Mouse (Mus musculus) hindbrain, embryonic 11.5 days (tissue): ENCODE data around the gene Mctp1. TPM values are rescaled to one million over a fixed set of nuclear protein-coding genes. Genes with fewer than 3 reads are reported as not detected.

Experiments used
- ATAC-seq: fragments of 200-750 bp; cut with Nextera tagmentation; 2 replicates; pipeline ENCODE4 v1.8.0; 2017; ENCODE audit warnings: mild to moderate bottlenecking, moderate TSS enrichment, moderate library complexity; ENCODE audit not compliant: low FRiP score
- DNase-seq: peaks from one replicate; pipeline ENCODE4 v3.0.0-alpha.2; 2015; ENCODE audit warnings: low spot score
- H3K27ac ChIP-seq: fragments of 300-500 bp; sonication (generic); 2 replicates; pipeline ENCODE4 v1.5.1; 2014; ENCODE audit warnings: mild to moderate bottlenecking, low read depth, low read length
- H3K27me3 ChIP-seq: fragments of 300-500 bp; sonication (generic); 2 replicates; pipeline ENCODE4 v1.6.1; 2014; ENCODE audit warnings: mild to moderate bottlenecking, low read length, moderate library complexity, mixed read lengths; ENCODE audit not compliant: control insufficient read depth, insufficient read depth
- H3K36me3 ChIP-seq: fragments of 300-500 bp; sonication (generic); 2 replicates; pipeline ENCODE4 v1.6.1; 2014; ENCODE audit warnings: mild to moderate bottlenecking, low read length, moderate library complexity, mixed read lengths; ENCODE audit not compliant: control insufficient read depth, insufficient read depth
- H3K4me1 ChIP-seq: fragments of 300-500 bp; sonication (generic); replicated peaks from 2 replicates; pipeline ENCODE4 v1.6.1; 2014; ENCODE audit warnings: low read length, mixed read lengths; ENCODE audit not compliant: control insufficient read depth, insufficient read depth
- H3K4me2 ChIP-seq: fragments of 300-500 bp; sonication (generic); replicated peaks from 2 replicates; pipeline ENCODE4 v1.6.1; 2014; ENCODE audit warnings: mild to moderate bottlenecking, low read depth, low read length
- H3K4me3 ChIP-seq: fragments of 300-500 bp; sonication (generic); 2 replicates; pipeline ENCODE4 v1.5.1; 2014; ENCODE audit warnings: low read depth, low read length
- H3K9ac ChIP-seq: fragments of 300-500 bp; sonication (generic); 2 replicates; pipeline ENCODE4 v1.6.1; 2014; ENCODE audit warnings: low read depth, low read length
- H3K9me3 ChIP-seq: fragments of 300-500 bp; sonication (generic); 2 replicates; pipeline ENCODE4 v1.6.1; 2016; ENCODE audit warnings: low read length; ENCODE audit not compliant: control insufficient read depth
- WGBS: fragments of 180-500 bp; shearing (Covaris S2); extraction: QIAGEN DNeasy Blood & Tissue Kit; methylation state at CpG from one replicate; pipeline ENCODE4 v1.1.7; 2014; 5-methylcytosine and 5-hydroxymethylcytosine counted together
- polyA plus RNA-seq: library from polyadenylated mRNA; unstranded; fragments of >200 nt; fragmentation: Nextera tagmentation; extraction: Ambion mirVana; gene quantifications from 2 replicates; pipeline ENCODE4 v1.2.1, GENCODE M21; 2014

Mctp1 gene
- polyA plus RNA-seq, 1 experiment from 2014 or later: 3.4 TPM

GRCm38 (mm10) chr13:77068847-77069246, 684.5 kb downstream of the Mctp1 start:
- ATAC-seq (no peak), DNase-seq (no peak)
- 96% methylated on average over 1 of the region's 1 CpGs for WGBS
- Histone ChIP-seq H3K9me3 (no peaks in the 10 kb centered on the region), H3K27ac (no peak overlapping the region), H3K4me3 (no peak overlapping the region), H3K4me1 (no peaks in the 10 kb centered on the region), H3K27me3 (no peaks in the 10 kb centered on the region), H3K9ac (no peak overlapping the region), H3K4me2 (no peak overlapping the region), H3K36me3 (no peaks in the 10 kb centered on the region)

GRCm38 (mm10) chr13:77072030-77072429, 687.7 kb downstream of the Mctp1 start:
- Histone ChIP-seq H3K4me1 (no peaks in the 10 kb centered on the region), H3K27ac (no peak overlapping the region), H3K27me3 (no peaks in the 10 kb centered on the region), H3K9ac (no peak overlapping the region), H3K4me3 (no peak overlapping the region), H3K9me3 (no peaks in the 10 kb centered on the region), H3K4me2 (no peak overlapping the region), H3K36me3 (no peaks in the 10 kb centered on the region)
- DNase-seq: no peak
- ATAC-seq: no peak

Other genes starting within 250 kb of the Mctp1 start
- 2.1 and 2.3 TPM in 2 replicates for gene Fam81b, start 79.5 kb upstream of the Mctp1 start, polyA plus RNA-seq